Mouse (Mus musculus) mature B cell (primary cell): ENCODE measurements around the gene Defb21.

Experiments
- in situ Hi-C: fragments of 300-500 bp; cut with MboI; formaldehyde crosslinking; loops from 2 replicates; pipeline ENCODE4 v1.14.3; 2019

Gene Defb21

DNA sequence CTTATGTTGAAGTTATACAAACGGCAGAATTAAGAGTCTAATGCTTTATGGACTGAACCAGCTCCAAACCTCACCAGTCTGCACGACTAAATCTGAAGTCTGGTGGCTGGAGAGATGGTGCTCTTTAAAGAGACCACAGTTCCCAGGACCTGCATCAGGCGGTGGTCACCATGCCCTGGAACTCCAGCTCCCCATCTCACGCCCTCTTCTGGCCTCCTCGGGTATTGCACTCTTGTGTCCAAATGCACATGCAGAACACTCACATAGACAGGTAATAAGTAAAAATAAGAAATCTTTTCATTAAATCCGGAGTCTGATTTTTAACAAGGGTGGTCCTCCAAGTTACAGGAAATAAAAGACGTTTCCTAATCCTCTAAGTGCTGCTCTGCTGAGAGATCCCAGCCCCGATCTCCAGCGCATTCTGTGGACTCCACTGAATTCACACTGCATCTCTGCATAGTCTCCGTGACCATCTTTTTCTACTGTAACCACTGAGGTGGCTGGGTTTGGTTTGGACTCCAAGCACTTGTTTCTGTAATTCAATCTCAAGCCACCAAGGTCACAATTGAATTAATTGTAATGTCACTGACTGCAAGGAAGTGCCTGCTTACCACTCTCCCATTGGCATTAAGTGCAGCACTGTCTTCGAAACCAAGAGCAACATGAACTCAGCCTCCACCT lies at the start of gene Defb21:
Defb21 (plus strand) TSS at position 631 of the 681 bp plus-strand sequence.
- in situ Hi-C loops, result no loop called here

DNA sequence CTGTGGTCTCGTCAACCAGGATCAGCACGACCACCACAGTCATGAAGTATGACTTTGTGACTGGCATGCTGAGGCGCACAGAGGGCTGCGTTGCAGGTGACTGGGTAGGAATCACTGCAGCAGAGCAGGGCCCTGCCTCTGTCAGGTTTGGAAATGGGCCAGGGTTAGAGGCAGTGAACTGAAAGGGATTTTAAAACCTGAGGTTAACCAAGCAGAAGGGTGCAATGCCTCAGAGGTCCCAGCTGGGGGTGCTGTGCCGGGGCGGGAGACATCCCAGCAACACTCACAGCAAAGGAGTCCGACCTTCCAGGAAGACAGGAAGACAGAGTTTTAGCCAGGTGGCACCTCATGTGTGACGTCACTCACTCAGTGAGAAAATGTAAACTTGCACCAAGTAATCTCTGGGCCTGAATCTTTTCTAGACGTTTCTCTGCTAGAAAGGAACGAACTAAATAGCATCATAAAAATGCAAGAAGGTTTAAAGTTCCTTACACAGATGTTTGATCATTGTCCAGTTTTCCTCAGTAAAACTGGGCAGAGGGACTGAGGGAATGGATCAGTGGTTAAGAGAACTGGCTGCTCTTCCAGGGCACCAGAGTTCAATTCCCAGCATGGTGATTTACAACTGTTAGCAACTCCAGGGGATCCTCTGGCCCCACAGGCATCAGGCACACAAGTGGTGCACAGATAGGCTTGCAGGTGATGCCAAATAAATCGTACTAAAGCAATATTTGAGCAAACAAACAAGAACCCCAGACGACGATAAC lies 32.4 kb upstream of the Defb21 start, which contains the start of gene Defb29:
Defb29 (minus strand) TSS at position 155 of the 767 bp plus-strand sequence.
- in situ Hi-C loops, result no loop called here

DNA sequence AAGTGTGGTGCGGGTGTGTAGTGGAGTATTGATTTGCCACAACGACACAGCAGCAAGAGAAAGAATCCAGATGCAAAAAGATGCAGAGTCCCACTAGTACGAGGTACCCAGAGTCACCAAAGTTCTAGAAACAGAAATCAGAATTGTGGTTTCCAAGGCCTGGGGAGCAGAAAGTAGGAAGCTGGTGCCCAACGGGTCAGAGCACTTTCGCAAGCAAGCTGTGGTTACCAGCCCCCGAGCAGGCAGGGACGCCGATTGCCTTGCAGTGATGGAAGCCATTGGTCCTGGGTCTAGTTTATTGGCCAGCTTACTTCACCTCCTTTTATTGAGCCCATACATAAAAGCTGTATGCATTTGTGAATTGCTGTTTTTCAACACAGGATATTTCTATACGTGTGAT lies 30.6 kb upstream of the Defb21 start:
- in situ Hi-C loops, result no loop called here

DNA sequence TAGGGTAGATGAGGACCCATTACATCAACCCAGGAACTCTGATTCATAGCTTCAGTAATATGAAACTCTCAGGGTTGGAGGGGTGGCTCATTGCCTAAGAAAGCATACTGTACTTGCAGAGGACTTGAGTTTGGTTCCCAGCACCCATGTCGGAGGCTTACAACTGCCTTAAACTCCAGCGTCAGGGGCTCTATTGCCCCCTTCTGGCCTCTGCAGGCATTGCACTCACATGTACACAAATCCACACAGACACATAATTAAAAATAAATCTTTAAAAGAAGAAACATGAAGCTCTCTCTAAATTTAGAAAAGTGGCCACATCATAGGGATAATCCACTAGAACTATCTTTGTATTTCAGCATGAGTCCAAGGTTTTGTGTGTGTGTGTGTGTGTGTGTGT lies 29.6 kb upstream of the Defb21 start:
- in situ Hi-C loops, result no loop called here

DNA sequence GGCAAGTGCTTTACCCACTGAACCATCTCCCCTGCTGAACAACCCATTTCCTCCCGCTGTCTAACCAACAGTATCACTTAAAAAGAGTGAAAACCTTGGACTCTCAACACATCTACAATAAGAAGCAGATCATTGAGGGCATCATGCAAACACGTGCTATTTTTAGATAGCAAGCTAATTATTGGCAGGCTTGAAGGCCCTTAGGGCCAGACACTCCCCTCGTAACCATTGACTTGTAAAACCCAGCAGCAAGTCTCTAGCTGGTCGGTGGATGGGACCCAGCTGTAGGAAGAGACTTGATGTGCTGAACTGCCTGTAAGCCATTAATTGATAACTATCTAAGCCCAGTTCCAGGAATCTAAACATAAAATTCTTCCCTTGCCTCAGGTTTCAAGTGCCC lies 29.1 kb upstream of the Defb21 start:
- in situ Hi-C loops, result no loop called here

DNA sequence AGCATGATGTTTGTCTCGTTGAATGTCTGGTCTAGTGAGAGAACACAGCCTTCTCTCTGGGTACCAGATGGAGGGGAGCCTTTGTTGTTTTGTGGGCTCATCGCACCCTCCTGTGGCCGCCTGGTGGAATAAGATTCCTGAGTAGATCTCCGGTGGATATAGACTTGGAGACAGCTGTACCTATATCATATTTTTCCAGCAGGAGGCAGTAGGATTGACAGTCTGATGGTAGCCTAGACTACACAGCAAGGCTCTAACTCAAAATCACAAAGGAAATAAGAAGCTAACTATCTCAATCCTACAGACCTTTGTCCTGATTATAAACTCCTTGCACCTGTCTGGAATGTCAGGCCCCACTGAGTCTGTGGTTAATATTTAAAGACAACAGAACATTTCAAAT lies 27.9 kb upstream of the Defb21 start:
- in situ Hi-C loops, result no loop called here

- in situ Hi-C loops, result no loop called here
Observed at GRCm38 (mm10) chr2:152548124-152548523, 24.4 kb upstream of the Defb21 start.

DNA sequence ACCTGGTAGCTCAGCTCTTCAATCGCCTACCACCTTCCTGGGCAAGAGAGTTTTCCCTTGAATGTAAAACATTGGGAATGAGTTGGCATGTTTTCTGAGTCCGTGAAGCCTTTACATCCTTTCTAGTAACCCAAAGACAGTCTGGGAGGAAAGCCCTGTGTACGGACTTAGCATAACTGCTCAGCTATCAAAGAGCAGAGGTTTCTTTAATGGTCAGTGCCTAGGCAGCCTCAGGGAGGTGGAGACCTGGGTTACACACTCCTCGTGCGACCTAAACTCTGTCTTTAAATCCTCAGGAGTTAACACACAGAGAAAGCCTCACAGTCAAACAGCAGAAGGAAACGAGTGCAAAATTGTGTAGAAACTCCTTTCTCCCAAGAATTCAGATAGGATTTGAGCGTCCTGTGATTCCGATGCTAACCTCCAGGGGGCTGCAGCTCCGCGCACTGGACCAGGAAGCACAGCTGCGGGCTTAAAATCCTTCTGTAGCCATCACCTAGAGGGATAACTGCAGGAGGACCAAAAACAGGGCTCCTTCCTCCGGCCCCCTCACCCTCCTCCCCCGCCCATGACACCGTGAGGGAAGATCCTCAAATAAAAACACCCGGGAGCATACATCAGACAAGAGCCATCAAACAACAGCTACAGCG lies 18.6 kb upstream of the Defb21 start:
- in situ Hi-C loops, result no loop called here

DNA sequence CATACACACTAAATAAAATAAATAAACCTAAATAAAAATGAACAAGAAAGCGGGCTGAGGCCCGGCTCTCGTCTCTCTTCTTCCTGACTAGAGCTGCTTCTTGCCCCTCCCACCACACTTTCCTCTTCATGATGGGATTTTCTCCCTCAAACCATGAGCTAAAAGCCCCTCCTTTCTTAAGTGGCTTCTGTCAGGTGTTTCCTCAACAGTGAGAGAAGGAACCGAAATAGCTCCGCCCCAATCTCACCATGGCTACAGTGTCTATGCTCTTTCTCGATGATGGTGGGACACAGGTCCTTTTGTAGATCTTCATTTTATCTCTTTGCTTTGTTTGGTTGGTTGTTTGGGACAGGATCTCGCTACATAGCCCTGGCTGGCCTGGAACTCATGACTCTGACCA lies 15.9 kb upstream of the Defb21 start:
- in situ Hi-C loops, result no loop called here

DNA sequence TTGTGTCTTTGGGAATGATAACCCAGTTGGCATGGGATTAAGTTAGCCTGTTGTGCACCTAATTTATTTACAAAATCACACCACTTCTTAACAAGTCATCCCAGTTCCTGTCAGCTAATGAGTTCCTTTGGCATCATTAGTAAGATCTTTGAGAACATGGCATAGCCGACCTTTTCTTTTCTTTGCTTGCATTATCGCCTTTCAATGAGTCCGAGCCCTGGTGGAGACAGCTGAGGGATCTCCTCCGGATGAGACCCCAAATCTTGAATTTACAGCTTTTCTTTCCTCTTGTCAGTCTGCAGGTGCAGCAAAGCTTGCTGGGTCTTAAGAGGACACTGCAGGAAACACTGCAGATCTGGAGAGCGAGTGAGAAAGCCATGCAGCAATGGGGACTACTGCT lies 3.5 kb upstream of the Defb21 start, which contains the start of gene Gm17416:
Gm17416 (plus strand) TSS at position 301 of the 400 bp plus-strand sequence.
- in situ Hi-C loops, result no loop called here

GRCm38 (mm10) chr2:152569881-152570280 lies 2.7 kb upstream of the Defb21 start:
- in situ Hi-C loops, result no loop called here

DNA sequence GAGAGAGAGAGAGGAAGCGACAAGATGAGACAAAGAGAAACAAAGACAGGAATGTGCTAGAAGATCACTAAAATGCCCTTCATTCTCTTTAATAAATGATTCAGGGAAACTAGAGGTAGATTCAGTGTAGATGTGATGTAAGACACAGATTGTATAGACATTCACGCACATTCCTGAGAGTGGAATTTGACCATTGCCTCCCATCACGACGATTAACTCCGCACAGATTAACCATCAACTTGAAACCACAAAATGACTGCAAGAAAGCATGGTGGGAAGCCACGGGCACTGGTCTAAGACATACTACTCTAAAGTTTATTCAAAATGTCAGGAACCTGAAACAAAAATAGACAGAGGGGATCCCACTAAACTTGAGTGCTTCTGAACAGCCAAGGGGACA lies 2.2 kb upstream of the Defb21 start:
- in situ Hi-C loops, result no loop called here

GRCm38 (mm10) chr2:152573484-152573883 lies 940 bp downstream of the Defb21 start:
- in situ Hi-C loops, result no loop called here

DNA sequence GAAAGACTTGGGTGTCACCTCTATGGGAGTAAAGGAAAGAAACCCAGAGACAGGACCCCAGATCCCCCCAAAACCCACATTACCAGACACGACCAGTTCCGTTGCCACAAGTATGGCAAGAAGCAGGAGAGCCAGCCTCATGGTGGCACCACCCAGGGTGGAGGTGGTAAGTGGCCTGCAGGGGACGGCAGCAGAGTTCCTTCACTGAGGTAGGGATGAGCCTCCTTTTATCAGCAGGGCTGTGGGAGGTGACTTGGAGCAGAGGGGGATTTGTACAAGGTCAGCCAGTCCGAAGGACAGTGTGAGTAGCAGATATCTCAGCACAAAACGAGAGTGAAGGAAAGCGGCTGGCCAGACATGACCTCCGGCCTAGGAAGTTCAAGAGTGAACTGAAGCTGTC lies 7.6 kb downstream of the Defb21 start, which contains the start of gene Defb19:
Defb19 (minus strand) TSS at position 206 of the 400 bp plus-strand sequence.
- in situ Hi-C loops, result no loop called here

- in situ Hi-C loops, result no loop called here
Observed at GRCm38 (mm10) chr2:152580612-152581011, 8.1 kb downstream of the Defb21 start.

- in situ Hi-C loops, result no loop called here
Observed at GRCm38 (mm10) chr2:152586926-152587560, 14.5 kb downstream of the Defb21 start.

- in situ Hi-C loops, result no loop called here
Observed at GRCm38 (mm10) chr2:152588450-152588849, 15.9 kb downstream of the Defb21 start.

DNA sequence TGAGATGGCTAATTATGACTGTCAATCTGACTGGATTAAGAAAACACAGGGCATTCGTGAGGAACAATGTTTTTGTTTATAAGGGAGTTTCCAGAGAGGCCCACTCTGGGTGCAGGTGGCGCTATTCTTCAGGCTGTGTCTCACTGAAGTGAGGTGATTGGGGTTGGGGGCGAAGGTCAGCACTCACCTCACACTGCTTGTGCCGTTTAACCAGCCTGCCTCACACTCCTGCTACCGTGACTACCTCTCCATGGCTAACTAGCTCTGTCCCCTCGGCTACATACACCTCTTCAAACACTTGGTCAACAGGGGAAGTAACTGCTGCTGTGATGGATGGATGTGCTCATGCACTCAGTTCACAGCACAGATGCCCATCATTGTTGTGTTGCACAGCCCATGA lies 16.5 kb downstream of the Defb21 start:
- in situ Hi-C loops, result no loop called here

GRCm38 (mm10) chr2:152599299-152599698 lies 26.8 kb downstream of the Defb21 start, which contains the start of gene Defb45:
Gene Defb45, minus strand, starts transcription at chr2:152599399.
- in situ Hi-C loops, result no loop called here

GRCm38 (mm10) chr2:152600076-152600475 lies 27.5 kb downstream of the Defb21 start:
- in situ Hi-C loops, result no loop called here

GRCm38 (mm10) chr2:152601275-152601960 lies 28.9 kb downstream of the Defb21 start:
- in situ Hi-C loops, result no loop called here
